Mouse (Mus musculus): Measurements from ENCODE around the gene Itga7.

GRCm38 (mm10) chr10:128935826-128936440, 2.3 kb downstream of the Itga7 start:
- TF ChIP-seq CTCF (conservative IDR thresholded peaks at IDR 0.05; ENCODE audit: low read length) (no peak), NANOG (IDR thresholded peaks at IDR 0.05; ENCODE audit: borderline replicate concordance, low read length) (no peak), POU5F1 (IDR thresholded peaks at IDR 0.05; ENCODE audit: borderline replicate concordance, low read length) (no peak)
